Mouse (Mus musculus): ENCODE measurements around the gene Sfn.

DNA sequence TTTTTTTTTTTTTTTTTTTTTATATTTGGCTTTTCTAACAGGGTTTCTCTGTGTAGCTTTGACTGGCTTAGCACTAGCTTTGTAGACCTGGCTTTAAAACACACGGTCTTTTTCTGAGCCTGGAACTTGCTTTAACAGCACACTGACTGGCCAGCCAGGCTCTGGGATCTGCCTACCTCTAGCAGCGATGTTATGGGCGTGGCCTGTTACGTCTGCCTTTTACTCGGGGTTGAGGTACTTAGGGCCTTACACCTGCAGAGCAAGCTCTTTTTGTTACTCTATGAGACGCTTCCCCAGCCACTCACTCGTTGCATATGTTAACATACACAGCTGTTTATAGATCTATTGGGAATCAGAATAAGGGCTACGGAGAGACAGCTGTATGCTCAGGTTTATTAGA lies 34.7 kb downstream of the Sfn start:
- TF ChIP-seq POLR2A (IDR thresholded peaks at IDR 0.05; ENCODE audit: borderline replicate concordance, extremely low read depth, insufficient read depth, insufficient read length, poor library complexity, severe bottlenecking), result no peak
- TF ChIP-seq CTCF (IDR thresholded peaks at IDR 0.05; ENCODE audit: borderline replicate concordance, extremely low read depth, insufficient read depth, insufficient read length), result no peak
